Mouse (Mus musculus): Measurements from ENCODE around the gene Gtf2h5.

- TF ChIP-seq POLR2A (IDR thresholded peaks at IDR 0.05; ENCODE audit: borderline replicate concordance, insufficient read depth, low read length) (no peak), CTCF (IDR thresholded peaks at IDR 0.05; ENCODE audit: borderline replicate concordance, insufficient read depth, low read depth, low read length) (no peak)
Measured at GRCm38 (mm10) chr17:6103566-6103965, 24.0 kb downstream of the Gtf2h5 start.
